ENCODE assay signal across 9 mouse cellular contexts in the genomic region with DNA sequence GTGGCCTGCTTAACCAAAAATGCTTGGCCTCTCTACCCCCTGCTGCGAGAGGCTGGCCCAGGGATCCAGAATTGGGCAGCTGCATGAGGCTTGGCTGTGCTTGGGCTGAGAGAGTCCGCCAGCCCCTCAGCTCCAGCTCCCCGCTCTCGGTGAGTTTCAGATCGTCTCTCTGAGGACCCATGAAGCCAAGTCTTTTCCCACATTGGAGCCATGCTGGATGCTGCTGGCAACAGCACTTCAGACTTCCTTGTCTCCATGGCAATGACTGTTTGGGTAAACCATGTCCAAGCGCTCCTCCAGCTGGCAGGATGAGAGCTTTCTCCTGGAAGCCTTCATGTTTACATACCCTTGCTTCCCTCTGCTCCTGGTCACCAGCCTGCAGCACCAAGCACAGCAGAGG. TPM values are rescaled to one million over a fixed set of nuclear protein-coding genes. Genes with fewer than 3 reads are reported as not detected.
DNase-seq lines count a peak whose midpoint lies in the region; ATAC-seq lines count a peak whose summit lies in the region.
"Had no signal": no experiment of that assay in that cellular context is flagged by ENCODE, and none has a peak within 500 bp of the region (broad histone marks: within the 10 kb centered on the region; RNA-seq: fewer than 3 reads in every experiment).

No protein-coding gene starts in this region.

- no peak overlapping the region for H3K4me2 ChIP-seq in midbrain, embryonic 14.5 days (ENCODE audit: low read length)
- no peak overlapping the region for H3K4me2 ChIP-seq in midbrain, embryonic 11.5 days
- no peak overlapping the region for H3K4me2 ChIP-seq in stomach, embryonic 16.5 days (ENCODE audit: low read depth, low read length)

- no peaks in the 10 kb centered on the region for H3K36me3 ChIP-seq in midbrain, embryonic 14.5 days (ENCODE audit: control insufficient read depth, insufficient read depth, low read length)
- no peaks in the 10 kb centered on the region for H3K36me3 ChIP-seq in midbrain, embryonic 11.5 days (ENCODE audit: control insufficient read depth, insufficient read depth, low read length)
- H3K36me3 ChIP-seq in stomach, embryonic 16.5 days (ENCODE audit: control insufficient read depth, insufficient read depth, low read length), result no peaks in the 10 kb centered on the region

- H3K27me3 ChIP-seq in midbrain, embryonic 14.5 days (ENCODE audit: control insufficient read depth, insufficient read depth, low read length), result no peaks in the 10 kb centered on the region
- no peaks in the 10 kb centered on the region for H3K27me3 ChIP-seq in midbrain, embryonic 11.5 days (ENCODE audit: control insufficient read depth, insufficient read depth, low read length)
- no peaks in the 10 kb centered on the region for H3K27me3 ChIP-seq in stomach, embryonic 16.5 days (ENCODE audit: control insufficient read depth, insufficient read depth, low read length)

- ATAC-seq in cerebellum, adult (ENCODE audit: insufficient number of reproducible peaks, low FRiP score, low TSS enrichment), result 0 out of 2 replicates have a peak, but pooled peaks have one; percentile 36
- ATAC-seq in midbrain, embryonic 14.5 days (ENCODE audit: low FRiP score, low TSS enrichment), result no peak
- no peak for ATAC-seq in midbrain, embryonic 11.5 days (ENCODE audit: low FRiP score)
- peak; percentile 82 for ATAC-seq in stomach, embryonic 16.5 days (ENCODE audit: insufficient read depth, low FRiP score)

- no peak overlapping the region for H3K4me3 ChIP-seq in midbrain, embryonic 14.5 days (replicated peaks; ENCODE audit: low read depth, low read length)
- no peak overlapping the region for H3K4me3 ChIP-seq in midbrain, embryonic 11.5 days (ENCODE audit: low read depth, low read length)
- no peak overlapping the region for H3K4me3 ChIP-seq in stomach, embryonic 16.5 days (replicated peaks; ENCODE audit: low read length)

- DNase-seq in cerebellum, adult 11-12 months, result no peak
- DNase-seq in midbrain, embryonic 14.5 days, result peak; percentile 34
- no peak for DNase-seq in midbrain, embryonic 11.5 days (ENCODE audit: low spot score, missing footprints)
- DNase-seq in heart, postnatal 25 days (ENCODE audit: low spot score), result peak; percentile 69
- DNase-seq in left cerebral cortex, postnatal 4 days, result peak; percentile 78
- no peak for DNase-seq in c-Kit-positive CD71-positive TER-119-positive erythroid progenitor cells, embryonic 14.5 days (ENCODE audit: low spot score)

- WGBS in midbrain, embryonic 14.5 days, result 76% methylated on average over 6 of the region's 6 CpGs
- WGBS in midbrain, embryonic 11.5 days, result 72% methylated on average over 6 of the region's 6 CpGs
- 54% methylated on average over 6 of the region's 6 CpGs for WGBS in stomach, embryonic 16.5 days

- no peak overlapping the region for H3K27ac ChIP-seq in midbrain, embryonic 14.5 days (replicated peaks; ENCODE audit: low read depth, low read length)
- no peak overlapping the region for H3K27ac ChIP-seq in midbrain, embryonic 11.5 days (ENCODE audit: low read depth, low read length)
- peak overlapping the region; percentile 31; the same call in 1 of the 2 replicates for H3K27ac ChIP-seq in stomach, embryonic 16.5 days (ENCODE audit: low read length)

- intact Hi-C loops in heart, postnatal 25 days (cut with DNase I), result no loop called here
- intact Hi-C loops in left cerebral cortex, postnatal 4 days (cut with DNase I), result no loop called here

- H3K9me3 ChIP-seq in midbrain, embryonic 14.5 days (ENCODE audit: control insufficient read depth, low read length), result no peaks in the 10 kb centered on the region
- H3K9me3 ChIP-seq in midbrain, embryonic 11.5 days (ENCODE audit: control insufficient read depth, low read length), result no peaks in the 10 kb centered on the region
- H3K9me3 ChIP-seq in stomach, embryonic 16.5 days (replicated peaks; ENCODE audit: control insufficient read depth, low read length), result no peaks in the 10 kb centered on the region

- H3K4me1 ChIP-seq in midbrain, embryonic 14.5 days (ENCODE audit: control insufficient read depth, insufficient read depth, low read length), result no peaks in the 10 kb centered on the region
- H3K4me1 ChIP-seq in midbrain, embryonic 11.5 days (ENCODE audit: control insufficient read depth, insufficient read depth, low read length), result no peaks in the 10 kb centered on the region
- H3K4me1 ChIP-seq in stomach, embryonic 16.5 days (ENCODE audit: control insufficient read depth, insufficient read depth, low read length), result 0 out of 2 replicates have a peak, but pooled peaks cover 5% of the 10 kb centered on the region

- H3K9ac ChIP-seq in midbrain, embryonic 14.5 days (replicated peaks; ENCODE audit: low read length), result no peak overlapping the region
- no peak overlapping the region for H3K9ac ChIP-seq in midbrain, embryonic 11.5 days (ENCODE audit: low read length)
- H3K9ac ChIP-seq in stomach, embryonic 16.5 days (ENCODE audit: low read length), result no peak overlapping the region

RNA-seq across cellular contexts. Expression of gene 1700029H14Rik, which starts 23.4 kb away (rescaled TPM):
- polyA plus RNA-seq in midbrain, embryonic 14.5 days (2014; fragmentation: Nextera tagmentation; extraction: Ambion mirVana), result not detected in 2 replicates
- not detected in 2 replicates for polyA plus RNA-seq in midbrain, embryonic 11.5 days (2014; fragmentation: Nextera tagmentation; extraction: Ambion mirVana)
- total RNA-seq in heart, postnatal 25 days (2021), result not detected
- not detected for total RNA-seq in left cerebral cortex, postnatal 4 days (2021)
- polyA plus RNA-seq in stomach, embryonic 16.5 days (2015; fragmentation: Nextera tagmentation; extraction: Ambion mirVana), result not detected in 2 replicates
- polyA plus RNA-seq: large intestine, adult 2 months had no signal

RNA-seq across cellular contexts. Expression of gene Gas6, which starts 44.5 kb away (rescaled TPM):
- 17.7 and 19.2 TPM in 2 replicates for polyA plus RNA-seq in midbrain, embryonic 14.5 days (2014; fragmentation: Nextera tagmentation; extraction: Ambion mirVana)
- 7.8 and 8.8 TPM in 2 replicates for polyA plus RNA-seq in midbrain, embryonic 11.5 days (2014; fragmentation: Nextera tagmentation; extraction: Ambion mirVana)
- 100 to 1,000 TPM; 123 to 126 TPM for total RNA-seq in heart, postnatal 25 days (2021)
- total RNA-seq in left cerebral cortex, postnatal 4 days (2021), result 10 to 100 TPM; 81.2 to 85.8 TPM
- 151 and 162 TPM in 2 replicates for polyA plus RNA-seq in stomach, embryonic 16.5 days (2015; fragmentation: Nextera tagmentation; extraction: Ambion mirVana)

Comparison
In these comparisons a context has a peak if more than half of its experiments do, and no peak if none do; other contexts are left out.
1. DNase-seq: peak in midbrain, embryonic 14.5 days (single experiment), heart, postnatal 25 days (single experiment) and left cerebral cortex, postnatal 4 days (single experiment); none in cerebellum, adult 11-12 months (single experiment), midbrain, embryonic 11.5 days (single experiment) and c-Kit-positive CD71-positive TER-119-positive erythroid progenitor cells, embryonic 14.5 days (single experiment).
2. ATAC-seq: peak in cerebellum, adult (single experiment) and stomach, embryonic 16.5 days (single experiment); none in midbrain, embryonic 14.5 days (single experiment) and midbrain, embryonic 11.5 days (single experiment).